Mouse (Mus musculus) lung, embryonic 16.5 days (tissue): Measurements from ENCODE around the gene Clec4n. TPM values are rescaled to one million over a fixed set of nuclear protein-coding genes. Genes with fewer than 3 reads are reported as not detected.
"Not testable (repeated sequence)": the region's sequence is repeated elsewhere in the genome, so short reads cannot be mapped to it uniquely, and the experiment has no call there.

Source experiments
- ATAC-seq: fragments of 200-750 bp; cut with Nextera tagmentation; 2 replicates; pipeline ENCODE4 v1.8.0; 2017; ENCODE audit warnings: low read depth, mild to moderate bottlenecking, moderate library complexity
- H3K27ac ChIP-seq: fragments of 300-500 bp; sonication (generic); 2 replicates; pipeline ENCODE4 v1.5.1; 2014; ENCODE audit warnings: mild to moderate bottlenecking, control low read depth, low read length
- H3K27me3 ChIP-seq: fragments of 300-500 bp; sonication (generic); 2 replicates; pipeline ENCODE4 v1.6.1; 2014; ENCODE audit warnings: low read depth, low read length, mixed read lengths; ENCODE audit not compliant: control insufficient read depth, insufficient read depth
- H3K36me3 ChIP-seq: fragments of 300-500 bp; sonication (generic); 2 replicates; pipeline ENCODE4 v1.6.1; 2014; ENCODE audit warnings: low read length; ENCODE audit not compliant: control insufficient read depth, insufficient read depth
- H3K4me1 ChIP-seq: fragments of 300-500 bp; sonication (generic); replicated peaks from 2 replicates; pipeline ENCODE4 v1.6.1; 2014; ENCODE audit warnings: low read length, mixed read lengths; ENCODE audit not compliant: control insufficient read depth, insufficient read depth
- H3K4me2 ChIP-seq: fragments of 300-500 bp; sonication (generic); 2 replicates; pipeline ENCODE4 v1.6.1; 2014; ENCODE audit warnings: low read depth, low read length, control low read depth
- H3K4me3 ChIP-seq: fragments of 300-500 bp; sonication (generic); 2 replicates; pipeline ENCODE4 v1.5.1; 2014; ENCODE audit warnings: mild to moderate bottlenecking, low read length, control low read depth
- H3K9ac ChIP-seq: fragments of 300-500 bp; sonication (generic); 2 replicates; pipeline ENCODE4 v1.6.1; 2014; ENCODE audit warnings: low read length, control low read depth
- H3K9me3 ChIP-seq: fragments of 300-500 bp; sonication (generic); 2 replicates; pipeline ENCODE4 v1.6.1; 2016; ENCODE audit warnings: low read length; ENCODE audit not compliant: control insufficient read depth
- WGBS: fragments of 180-500 bp; shearing (Covaris S2); extraction: QIAGEN DNeasy Blood & Tissue Kit; methylation state at CpG from one replicate; pipeline ENCODE4 v1.1.7; 2014; 5-methylcytosine and 5-hydroxymethylcytosine counted together
- polyA plus RNA-seq: library from polyadenylated mRNA; unstranded; fragments of >200 nt; fragmentation: Nextera tagmentation; extraction: Ambion mirVana; gene quantifications from 2 replicates; pipeline ENCODE4 v1.2.1, GENCODE M21; 2015

Clec4n gene
- polyA plus RNA-seq, 1 experiment from 2014 or later = 2.8 TPM

GRCm38 (mm10) chr6:123248862-123249261 lies 19.2 kb downstream of the Clec4n start:
- H3K4me3 ChIP-seq, H3K9me3 ChIP-seq, H3K27ac ChIP-seq, H3K9ac ChIP-seq, H3K4me2 ChIP-seq, ATAC-seq, H3K36me3 ChIP-seq, H3K27me3 ChIP-seq, H3K4me1 ChIP-seq: not testable (repeated sequence)
- 77% methylated on average over 2 of the region's 2 CpGs for WGBS

- Histone ChIP-seq H3K4me1 (no peaks in the 10 kb centered on the region), H3K4me2 (no peak overlapping the region), H3K36me3 (no peaks in the 10 kb centered on the region), H3K27me3 (no peaks in the 10 kb centered on the region), H3K4me3 (no peak overlapping the region), H3K27ac (no peak overlapping the region), H3K9ac (no peak overlapping the region), H3K9me3 (0 out of 2 replicates have a peak, but pooled peaks cover 2% of the 10 kb centered on the region)
- ATAC-seq = no peak
Measured at GRCm38 (mm10) chr6:123252735-123253134, 23.1 kb downstream of the Clec4n start.

- WGBS = 68% methylated on average over 3 of the region's 3 CpGs
- no peak overlapping the region for H3K4me3 ChIP-seq
- no peak overlapping the region for H3K9ac ChIP-seq
- no peak for ATAC-seq
- no peak overlapping the region for H3K27ac ChIP-seq
- no peaks in the 10 kb centered on the region for H3K4me1 ChIP-seq
- H3K9me3 ChIP-seq = 0 out of 2 replicates have a peak, but pooled peaks cover 2% of the 10 kb centered on the region
- no peaks in the 10 kb centered on the region for H3K36me3 ChIP-seq
- no peak overlapping the region for H3K4me2 ChIP-seq
- H3K27me3 ChIP-seq = no peaks in the 10 kb centered on the region
Measured at GRCm38 (mm10) chr6:123258946-123259345, 29.3 kb downstream of the Clec4n start.

GRCm38 (mm10) chr6:123259889-123260603 lies 30.4 kb downstream of the Clec4n start:
- Histone ChIP-seq H3K4me2 (no peak overlapping the region), H3K4me1 (no peaks in the 10 kb centered on the region), H3K9me3 (0 out of 2 replicates have a peak, but pooled peaks cover 2% of the 10 kb centered on the region), H3K27ac (no peak overlapping the region), H3K36me3 (no peaks in the 10 kb centered on the region), H3K27me3 (no peaks in the 10 kb centered on the region), H3K9ac (no peak overlapping the region), H3K4me3 (no peak overlapping the region)
- 73% methylated on average over 4 of the region's 4 CpGs for WGBS
- no peak for ATAC-seq

- WGBS = 97% methylated on average over 1 of the region's 1 CpGs
- no peaks in the 10 kb centered on the region for H3K9me3 ChIP-seq
Measured at GRCm38 (mm10) chr6:123260868-123261267, 31.2 kb downstream of the Clec4n start.

GRCm38 (mm10) chr6:123261555-123262161 lies 32.0 kb downstream of the Clec4n start, which contains the start of gene Clec4d:
Gene Clec4d, plus strand, starts transcription at chr6:123262111.
- Histone ChIP-seq H3K27me3 (no peaks in the 10 kb centered on the region), H3K9me3 (no peaks in the 10 kb centered on the region), H3K9ac (no peak within 1 kb of the TSS), H3K36me3 (no peaks in the 10 kb centered on the region), H3K4me2 (no peak within 1 kb of the TSS), H3K27ac (no peak within 1 kb of the TSS), H3K4me1 (no peaks in the 10 kb centered on the region), H3K4me3 (no peak within 1 kb of the TSS)
- no peak for ATAC-seq
- 68% methylated on average over 4 of the region's 4 CpGs for WGBS

More at GRCm38 (mm10) chr6:123260868-123261267, 31.2 kb downstream of the Clec4n start:
- Histone ChIP-seq H3K27me3 (no peaks in the 10 kb centered on the region), H3K4me2 (no peak overlapping the region), H3K4me1 (no peaks in the 10 kb centered on the region), H3K27ac (no peak overlapping the region), H3K4me3 (no peak overlapping the region), H3K36me3 (no peaks in the 10 kb centered on the region), H3K9ac (no peak overlapping the region)
- no peak for ATAC-seq

GRCm38 (mm10) chr6:123264194-123264593 lies 34.6 kb downstream of the Clec4n start:
- no peak for ATAC-seq
- Histone ChIP-seq H3K9ac (no peak overlapping the region), H3K27me3 (no peaks in the 10 kb centered on the region), H3K9me3 (no peaks in the 10 kb centered on the region; the same call in 1 of the 2 replicates), H3K4me3 (no peak overlapping the region), H3K4me2 (no peak overlapping the region), H3K27ac (no peak overlapping the region), H3K36me3 (no peaks in the 10 kb centered on the region), H3K4me1 (no peaks in the 10 kb centered on the region)
- WGBS = 84% methylated on average over 3 of the region's 3 CpGs

GRCm38 (mm10) chr6:123265809-123266208 lies 36.2 kb downstream of the Clec4n start:
- peaks cover 3% of the 10 kb centered on the region; the same call in 1 of the 2 replicates for H3K9me3 ChIP-seq
- no peaks in the 10 kb centered on the region for H3K36me3 ChIP-seq
- no peak overlapping the region for H3K27ac ChIP-seq
- 76% methylated on average over 4 of the region's 4 CpGs for WGBS
- no peaks in the 10 kb centered on the region for H3K27me3 ChIP-seq
- H3K4me3 ChIP-seq = no peak overlapping the region
- ATAC-seq = no peak
- H3K9ac ChIP-seq = no peak overlapping the region
- no peak overlapping the region for H3K4me2 ChIP-seq
- H3K4me1 ChIP-seq = no peaks in the 10 kb centered on the region

GRCm38 (mm10) chr6:123266945-123267344 lies 37.3 kb downstream of the Clec4n start:
- Histone ChIP-seq H3K9me3 (peaks cover 5% of the 10 kb centered on the region; the same call in 1 of the 2 replicates), H3K4me3 (no peak overlapping the region), H3K9ac (no peak overlapping the region), H3K27ac (no peak overlapping the region), H3K4me1 (no peaks in the 10 kb centered on the region), H3K36me3 (no peaks in the 10 kb centered on the region), H3K4me2 (no peak overlapping the region), H3K27me3 (no peaks in the 10 kb centered on the region)
- no peak for ATAC-seq
- WGBS = 72% methylated on average over 5 of the region's 5 CpGs
